Mouse (Mus musculus): ENCODE measurements around the gene Cecr2.

Cecr2 gene

GRCm38 (mm10) chr6:120667911-120668310, 1.7 kb downstream of the Cecr2 start:
- DNase-seq, result no peak

- DNase-seq, result peak; percentile 64
Measured at GRCm38 (mm10) chr6:120674121-120674520, 8.0 kb downstream of the Cecr2 start.

GRCm38 (mm10) chr6:120674881-120675280, 8.7 kb downstream of the Cecr2 start:
- DNase-seq, result peak; percentile 60

- DNase-seq, result no peak
Measured at GRCm38 (mm10) chr6:120675979-120676378, 9.8 kb downstream of the Cecr2 start.

GRCm38 (mm10) chr6:120683351-120683750, 17.2 kb downstream of the Cecr2 start:
- no peak for DNase-seq

- no peak for DNase-seq
Measured at GRCm38 (mm10) chr6:120684750-120685149, 18.6 kb downstream of the Cecr2 start.

GRCm38 (mm10) chr6:120686872-120687650, 20.9 kb downstream of the Cecr2 start:
- DNase-seq, result no peak

- no peak for DNase-seq
Measured at GRCm38 (mm10) chr6:120700221-120700620, 34.1 kb downstream of the Cecr2 start.

GRCm38 (mm10) chr6:120704376-120704775, 38.2 kb downstream of the Cecr2 start:
- no peak for DNase-seq

- no peak for DNase-seq
Measured at GRCm38 (mm10) chr6:120708759-120709158, 42.6 kb downstream of the Cecr2 start.

GRCm38 (mm10) chr6:120714806-120715205, 48.6 kb downstream of the Cecr2 start:
- DNase-seq, result no peak

GRCm38 (mm10) chr6:120715227-120715626, 49.1 kb downstream of the Cecr2 start:
- no peak for DNase-seq

GRCm38 (mm10) chr6:120715851-120716250, 49.7 kb downstream of the Cecr2 start:
- no peak for DNase-seq

GRCm38 (mm10) chr6:120716531-120716984, 50.4 kb downstream of the Cecr2 start:
- no peak for DNase-seq

- no peak for DNase-seq
Measured at GRCm38 (mm10) chr6:120725986-120726385, 59.8 kb downstream of the Cecr2 start.

- DNase-seq, result no peak
Measured at GRCm38 (mm10) chr6:120736011-120736410, 69.8 kb downstream of the Cecr2 start.

- DNase-seq, result no peak
Measured at GRCm38 (mm10) chr6:120736566-120736965, 70.4 kb downstream of the Cecr2 start.

- DNase-seq, result no peak
Measured at GRCm38 (mm10) chr6:120743130-120743529, 77.0 kb downstream of the Cecr2 start.

- no peak for DNase-seq
Measured at GRCm38 (mm10) chr6:120744266-120744665, 78.1 kb downstream of the Cecr2 start.

- no peak for DNase-seq
Measured at GRCm38 (mm10) chr6:120746416-120746815, 80.2 kb downstream of the Cecr2 start.

GRCm38 (mm10) chr6:120761151-120761550, 95.0 kb downstream of the Cecr2 start:
- DNase-seq, result peak; percentile 48

- DNase-seq, result no peak
Measured at GRCm38 (mm10) chr6:120769972-120770371, 103.8 kb downstream of the Cecr2 start.

- no peak for DNase-seq
Measured at GRCm38 (mm10) chr6:120771366-120771765, 105.2 kb downstream of the Cecr2 start.

- no peak for DNase-seq
Measured at GRCm38 (mm10) chr6:120772025-120772424, 105.9 kb downstream of the Cecr2 start.

GRCm38 (mm10) chr6:120773149-120773628, 107.0 kb downstream of the Cecr2 start, which contains the start of gene Slc25a18:
Gene Slc25a18, plus strand, starts transcription at chr6:120773578.
- no peak for DNase-seq
